Mouse (Mus musculus) heart, postnatal 36 days (tissue): ENCODE measurements around the gene Lhx3. TPM values are rescaled to one million over a fixed set of nuclear protein-coding genes. Genes with fewer than 3 reads are reported as not detected.

ENCODE experiments used
- DNase-seq, 2 experiments: peaks; one replicate each; pipeline ENCODE4 v3.0.0; 2021 to 2022
- intact Hi-C: fragments of 180-260 bp; cut with DNase I; formaldehyde crosslinking; loops from one replicate; pipeline ENCODE4 v1.15.1; 2025
- total RNA-seq, 2 experiments: library from RNA; stranded (reverse); gene quantifications; 2 replicates each; pipeline ENCODE4 v1.2.3; 2021

Lhx3 gene
- total RNA-seq, 2 experiments from 2014 or later = not detected

DNA sequence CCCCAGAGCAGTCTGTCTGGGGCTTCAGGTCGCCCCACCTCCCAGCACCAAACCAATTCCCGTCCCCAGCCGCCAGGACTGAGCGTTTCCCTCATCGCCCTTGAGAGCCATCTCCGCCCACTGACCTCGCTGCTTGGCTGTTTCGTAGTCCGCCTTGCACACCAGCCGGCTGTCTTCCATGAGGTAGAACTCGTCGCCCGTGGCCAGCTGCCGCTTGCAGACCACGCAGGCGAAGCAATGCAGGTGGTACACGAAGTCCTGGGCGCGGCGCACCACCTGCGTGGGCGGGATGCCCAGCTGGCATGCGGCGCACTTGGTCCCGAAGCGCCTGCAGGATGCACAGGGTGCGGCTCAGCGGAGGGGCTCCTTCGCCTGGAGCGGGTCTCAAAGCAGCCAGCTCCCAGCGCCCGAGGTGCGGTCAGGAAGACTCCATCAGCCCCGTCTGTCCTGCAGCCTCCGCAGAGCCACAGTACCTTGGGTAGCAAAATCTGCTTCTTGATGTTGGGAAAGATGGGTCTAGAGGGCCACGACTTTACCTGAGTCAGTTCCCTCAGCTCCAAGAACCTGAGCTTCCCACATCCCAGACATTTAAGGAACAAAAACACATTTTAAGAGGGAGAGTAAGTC, 5.1 kb downstream of the Lhx3 start:
- intact Hi-C loops = no loop called here
- no peak for DNase-seq

- no peak for DNase-seq
- intact Hi-C loops = no loop called here
These were observed 5.9 kb downstream of the Lhx3 start for GRCm38 (mm10) chr2:26201926-26202848.

GRCm38 (mm10) chr2:26198488-26198887, 9.6 kb downstream of the Lhx3 start:
- intact Hi-C loops = no loop called here
- DNase-seq = no peak

DNA sequence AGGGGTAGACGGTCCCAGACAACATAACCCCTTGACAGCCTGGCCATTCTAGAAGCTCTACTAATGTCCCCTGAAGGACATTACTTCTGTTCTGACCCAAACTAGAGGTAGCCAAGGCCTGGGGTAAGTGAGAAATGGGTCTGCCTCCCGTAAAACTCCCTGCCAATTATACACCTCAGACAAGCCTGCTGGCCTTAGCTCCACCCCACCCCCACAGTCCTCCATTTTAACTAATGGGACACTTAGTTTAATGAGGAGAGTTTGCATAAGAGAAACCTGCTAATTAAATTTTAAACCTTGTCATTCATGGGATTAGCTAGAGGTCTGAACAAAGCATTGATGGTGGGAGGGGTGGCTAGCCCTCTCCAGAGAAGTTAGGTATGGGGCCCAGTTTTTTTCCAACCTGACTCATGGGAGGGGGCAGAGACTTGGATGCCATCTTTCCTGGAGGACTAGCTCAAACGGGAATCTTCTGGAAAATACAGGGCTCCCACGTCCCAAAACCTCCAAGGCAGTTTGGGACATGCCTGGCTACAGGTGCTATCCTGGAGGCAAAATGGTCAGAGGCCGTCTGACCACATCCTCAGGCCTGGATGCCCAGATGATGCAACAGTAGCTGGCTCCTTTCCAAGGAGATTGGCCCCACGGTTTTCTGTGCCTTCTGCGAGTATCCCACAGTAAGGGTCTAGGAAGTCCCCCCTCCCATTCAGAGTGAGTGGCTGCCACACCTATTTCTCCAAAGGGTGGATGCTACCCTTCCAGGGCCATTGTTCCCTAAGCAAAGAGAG, 13.3 kb downstream of the Lhx3 start:
- DNase-seq = no peak
- intact Hi-C loops = no loop called here

GRCm38 (mm10) chr2:26188517-26188916, 19.6 kb downstream of the Lhx3 start:
- intact Hi-C loops = no loop called here
- peak in 1 of 2 experiments; percentile 27 for DNase-seq

GRCm38 (mm10) chr2:26184352-26184751, 23.7 kb downstream of the Lhx3 start:
- intact Hi-C loops = no loop called here
- DNase-seq = no peak

DNA sequence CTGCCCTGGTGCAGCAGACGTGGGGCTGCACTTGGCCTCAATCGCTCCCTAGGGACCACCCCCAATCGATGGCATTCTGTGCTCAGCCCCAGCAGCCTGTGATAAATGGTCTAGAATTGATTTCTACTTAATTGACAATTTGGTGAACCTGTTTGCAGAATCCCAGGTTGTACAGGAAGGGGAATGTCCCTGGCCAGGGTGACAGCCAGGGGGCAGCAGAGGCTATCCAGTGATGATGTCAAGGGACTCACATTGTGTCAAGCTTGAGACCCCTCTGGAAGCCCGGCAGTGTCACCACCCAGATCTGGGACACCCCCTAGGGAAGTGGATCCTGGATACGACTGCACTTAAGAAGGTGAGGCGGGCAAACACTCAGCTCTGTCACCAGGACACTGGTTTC, 25.4 kb downstream of the Lhx3 start:
- intact Hi-C loops = loop anchor here (1.0 kb wide), 1 partner anchor 91 kb away; no protein-coding TSS in a partner anchor
- DNase-seq = peak; percentile 42 to 57

- intact Hi-C loops = no loop called here
- DNase-seq = no peak
These were observed 30.9 kb downstream of the Lhx3 start for GRCm38 (mm10) chr2:26177189-26177588.

- DNase-seq = no peak
- intact Hi-C loops = no loop called here
These were observed 31.4 kb downstream of the Lhx3 start for GRCm38 (mm10) chr2:26176731-26177130.

- intact Hi-C loops = no loop called here
- DNase-seq = no peak
These were observed 32.9 kb downstream of the Lhx3 start for GRCm38 (mm10) chr2:26175191-26175590.

- intact Hi-C loops = no loop called here
- no peak for DNase-seq
These were observed 35.9 kb downstream of the Lhx3 start for GRCm38 (mm10) chr2:26172166-26172565.

- intact Hi-C loops = no loop called here
- DNase-seq = no peak
These were observed 37.7 kb downstream of the Lhx3 start for GRCm38 (mm10) chr2:26170376-26170775.

DNA sequence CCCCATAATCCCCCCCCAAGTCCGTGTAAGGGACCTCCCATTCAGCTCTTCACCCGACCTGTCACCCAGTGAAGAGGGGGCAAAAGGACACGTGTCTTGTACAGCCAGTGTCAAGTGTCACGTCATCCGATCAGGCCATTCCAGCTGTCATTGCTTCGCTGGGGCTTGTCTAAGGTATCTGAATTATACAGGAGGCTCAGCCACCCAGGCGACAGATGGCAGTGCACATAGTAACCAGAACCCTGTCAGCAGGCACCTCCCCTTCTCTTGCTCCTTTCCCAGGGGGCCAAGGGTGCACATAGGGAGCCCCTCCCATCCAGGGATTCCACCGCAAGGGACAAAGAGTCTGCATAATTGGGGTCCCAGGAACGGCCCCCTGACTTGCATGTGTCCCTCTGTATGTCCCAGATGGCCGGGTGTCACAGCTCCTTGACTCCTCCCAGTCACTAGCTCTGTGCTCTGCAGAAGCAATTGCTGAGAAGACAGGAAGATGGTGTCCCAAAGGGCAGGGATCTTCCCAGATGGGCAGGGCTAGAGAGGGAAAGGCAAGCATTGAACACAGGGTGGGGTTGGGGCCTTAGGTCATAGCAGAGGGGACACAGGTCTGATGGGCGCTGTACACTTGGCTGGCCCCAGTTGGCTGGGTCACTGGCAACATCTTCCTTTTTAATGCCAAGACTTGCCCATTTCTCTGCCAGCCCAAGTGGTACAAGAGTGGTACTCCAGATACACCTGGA, 39.1 kb downstream of the Lhx3 start:
- intact Hi-C loops = no loop called here
- DNase-seq = no peak

GRCm38 (mm10) chr2:26166890-26167289, 41.2 kb downstream of the Lhx3 start:
- no peak for DNase-seq
- intact Hi-C loops = no loop called here

- intact Hi-C loops = no loop called here
- DNase-seq = no peak
These were observed 50.0 kb downstream of the Lhx3 start for GRCm38 (mm10) chr2:26158064-26158463.

DNA sequence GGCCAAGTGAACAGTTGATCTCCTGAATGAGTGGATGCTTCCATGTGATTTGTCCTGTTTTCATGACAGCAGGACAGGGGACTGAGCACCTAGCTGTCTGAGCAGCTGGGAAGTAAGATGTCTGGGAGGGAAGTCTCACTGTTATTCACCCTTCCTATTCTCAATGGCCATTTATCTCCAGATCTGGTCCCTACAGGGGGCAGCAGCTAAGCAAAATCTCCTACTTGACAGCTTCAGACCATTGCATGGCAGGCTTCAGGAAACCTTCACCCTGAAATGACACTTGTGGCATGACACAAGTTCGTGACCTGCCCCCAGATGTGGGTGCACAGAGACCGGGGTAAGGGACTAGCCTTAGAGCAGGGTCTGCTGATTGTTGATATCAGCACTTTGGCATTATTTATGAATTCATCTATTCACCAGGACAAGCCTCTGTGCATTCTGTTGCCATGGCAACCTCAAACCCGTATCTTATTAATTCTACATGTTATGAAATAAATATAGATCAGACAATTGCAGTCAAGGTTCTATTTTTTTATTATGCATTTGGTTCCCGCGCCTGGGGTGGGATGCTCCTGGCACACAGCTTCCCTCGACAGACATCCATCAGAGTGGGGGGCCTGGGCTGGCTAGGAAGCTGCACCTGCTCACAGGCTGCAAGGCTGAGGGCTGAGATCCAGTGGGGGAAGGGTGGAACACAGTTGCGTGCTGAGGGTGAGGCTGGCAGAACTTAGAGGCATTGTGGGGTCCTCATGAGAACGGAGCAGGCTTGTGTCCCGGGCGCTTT, 51.7 kb downstream of the Lhx3 start:
- DNase-seq = no peak
- intact Hi-C loops = loop anchor here (2.0 kb wide), 1 partner anchor 70 kb away; no protein-coding TSS in a partner anchor

GRCm38 (mm10) chr2:26155737-26156136, 52.4 kb downstream of the Lhx3 start:
- DNase-seq = no peak
- intact Hi-C loops = loop anchor here (2.0 kb wide), 1 partner anchor 71 kb away; no protein-coding TSS in a partner anchor

GRCm38 (mm10) chr2:26154586-26154985, 53.5 kb downstream of the Lhx3 start:
- intact Hi-C loops = loop anchor here (1.0 to 5.0 kb wide), 2 partner anchors 42 to 119 kb away; no protein-coding TSS in a partner anchor
- DNase-seq = no peak

DNA sequence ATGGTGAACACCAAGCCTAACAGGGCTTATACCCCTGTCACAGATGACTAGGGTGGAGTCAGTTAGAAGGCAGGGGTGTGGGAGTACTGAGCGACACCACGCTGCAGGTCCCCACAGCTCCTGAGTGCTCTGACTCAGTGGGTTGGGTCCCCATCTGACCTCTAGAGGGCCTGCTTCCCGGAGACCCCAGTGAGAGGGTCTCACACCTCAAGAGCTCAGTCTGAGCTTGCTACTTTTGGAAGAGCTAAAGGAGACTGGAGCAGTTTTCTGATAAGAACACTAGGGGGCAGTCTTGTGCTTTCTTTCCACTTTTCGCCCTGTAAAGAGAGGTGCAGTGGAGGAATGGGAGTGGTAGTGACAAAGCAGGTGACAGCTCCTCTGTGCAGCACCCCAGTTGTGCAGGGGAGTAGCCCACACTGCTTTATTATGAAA, 54.2 kb downstream of the Lhx3 start:
- peak in 1 of 2 experiments; percentile 39 for DNase-seq
- intact Hi-C loops = loop anchor here (1.0 to 5.0 kb wide), 2 partner anchors 42 to 119 kb away; no protein-coding TSS in a partner anchor
